Mouse (Mus musculus) thymus, adult 2 months (tissue): Measurements from ENCODE around the gene Cul1.

Source experiments
- CTCF ChIP-seq: fragments of 200-500 bp; IDR thresholded peaks from 2 replicates; pipeline ENCODE4 v1.5.1; 2012; ENCODE audit warnings: mild to moderate bottlenecking, control low read depth, low read length, moderate library complexity, borderline replicate concordance; ENCODE audit not compliant: control insufficient read depth, poor library complexity, insufficient read depth; ENCODE audit errors: extremely low read depth
- POLR2A ChIP-seq: fragments of 200-500 bp; IDR thresholded peaks from 2 replicates; pipeline ENCODE4 v1.6.1; 2012; ENCODE audit warnings: mild to moderate bottlenecking, low read length, control low read depth, moderate library complexity; ENCODE audit not compliant: control insufficient read depth, poor library complexity, insufficient read depth; ENCODE audit errors: extremely low read depth

DNA sequence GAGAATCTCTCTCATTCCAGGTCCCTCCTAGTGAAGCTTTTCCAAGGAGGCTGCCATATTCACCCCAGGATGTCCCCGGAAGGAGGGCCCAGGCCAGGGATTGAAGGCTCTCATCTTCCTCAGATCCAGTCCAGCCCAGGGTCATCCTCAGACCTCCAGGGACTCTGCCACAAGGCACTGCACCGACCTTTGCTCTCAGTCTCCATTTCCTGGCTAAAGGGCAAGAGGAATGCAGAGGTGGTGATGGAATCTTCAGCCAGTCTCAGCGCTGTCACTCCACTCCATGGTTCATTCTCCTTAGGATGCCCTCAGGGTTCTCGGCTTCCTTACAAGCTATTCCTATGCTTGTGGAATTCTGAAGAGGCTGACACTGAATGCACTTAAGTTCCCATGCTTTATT is 73.2 kb downstream of the Cul1 start:
- no peak for TF ChIP-seq POLR2A
- no peak for TF ChIP-seq CTCF
